ENCODE assay signal across 16 mouse cellular contexts in the genomic region with DNA sequence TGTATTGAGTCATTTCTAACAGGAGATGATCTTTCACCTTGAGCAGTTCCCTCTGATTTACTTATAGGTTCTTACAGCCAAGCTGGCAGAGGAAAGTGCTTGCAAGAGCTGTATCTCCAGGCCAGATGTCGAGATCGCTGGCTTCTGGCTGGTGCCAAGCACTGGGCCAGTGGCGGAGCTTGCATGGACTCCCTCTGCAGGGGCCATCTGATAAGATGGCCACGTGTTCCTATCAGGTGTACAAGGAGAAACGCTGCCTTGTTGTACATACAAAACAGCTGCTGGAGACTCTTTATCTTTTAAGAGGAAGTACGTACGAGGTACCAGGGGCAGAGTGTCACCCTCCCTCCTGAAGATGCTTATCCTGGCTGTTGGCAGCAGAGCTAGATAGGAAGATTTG.
DNase-seq lines count a peak whose midpoint lies in the region; ATAC-seq and TF ChIP-seq lines count a peak whose summit lies in the region.
"Had no signal": no experiment of that assay in that cellular context is flagged by ENCODE, and none has a peak within 500 bp of the region (broad histone marks: within the 10 kb centered on the region; RNA-seq: fewer than 3 reads in every experiment).

No protein-coding gene starts in this region.

- no peak overlapping the region for H3K27ac ChIP-seq in gastrocnemius, adult 2 months
- peak overlapping the region; percentile 76 for H3K27ac ChIP-seq in MEL (ENCODE audit: control insufficient read depth, low read depth, low read length)
- H3K27ac ChIP-seq in intestine, embryonic 16.5 days (ENCODE audit: low read length), result no peak overlapping the region
- H3K27ac ChIP-seq: layer of hippocampus, adult 2 months; neural tube, embryonic 15.5 days; stomach, embryonic 15.5 days had no signal

- DNase-seq in gastrocnemius, adult 2 months, result peak; percentile 22
- DNase-seq in gastrocnemius, postnatal 10 days, result no peak
- peak; percentile 74 for DNase-seq in MEL (ENCODE audit: low read depth, low spot score)
- no peak for DNase-seq in cerebellum, adult 8-10 months
- DNase-seq in kidney, postnatal 10 days, result no peak
- no peak for DNase-seq in embryo, embryonic 9.5 days (ENCODE audit: extremely low spot score)
- DNase-seq: B cell, adult 2 months; cerebellum, adult 11-12 months; gastrocnemius, postnatal 36 days had no signal

- no peak overlapping the region for H3K9ac ChIP-seq in MEL (ENCODE audit: control insufficient read depth, low read depth, low read length, poor library complexity, severe bottlenecking)
- no peak overlapping the region for H3K9ac ChIP-seq in intestine, embryonic 16.5 days (ENCODE audit: low read depth, low read length)
- H3K9ac ChIP-seq: heart, embryonic 12.5 days; neural tube, embryonic 15.5 days; stomach, embryonic 15.5 days had no signal

- no peak overlapping the region for H3K4me3 ChIP-seq in gastrocnemius, adult 2 months
- no peak overlapping the region for H3K4me3 ChIP-seq in MEL (ENCODE audit: control insufficient read depth in 1 of 2, insufficient read depth in 1 of 2, low read depth in 2 of 2, low read length in 2 of 2)
- H3K4me3 ChIP-seq in intestine, embryonic 16.5 days (ENCODE audit: low read length), result no peak overlapping the region
- H3K4me3 ChIP-seq: heart, embryonic 12.5 days; layer of hippocampus, adult 2 months; neural tube, embryonic 15.5 days; stomach, embryonic 15.5 days had no signal

- H3K9me3 ChIP-seq in MEL (replicated peaks; ENCODE audit: insufficient read depth, low read length), result no peaks in the 10 kb centered on the region
- no peaks in the 10 kb centered on the region for H3K9me3 ChIP-seq in intestine, embryonic 16.5 days (ENCODE audit: control insufficient read depth, low read length)
- H3K9me3 ChIP-seq: neural tube, embryonic 15.5 days; stomach, embryonic 15.5 days had no signal

- peaks cover 1 to 14% of the 10 kb centered on the region in 2 experiments; a peak in 2 of 4 replicates for H3K36me3 ChIP-seq in MEL (ENCODE audit: control insufficient read depth in 1 of 2, insufficient read depth in 2 of 2, low read length in 2 of 2)
- H3K36me3 ChIP-seq in intestine, embryonic 16.5 days (ENCODE audit: control insufficient read depth, insufficient read depth, low read length), result 0 out of 2 replicates have a peak, but pooled peaks cover 3% of the 10 kb centered on the region
- H3K36me3 ChIP-seq: stomach, embryonic 15.5 days had no signal

- TF ChIP-seq CTCF in gastrocnemius, adult 2 months (IDR thresholded peaks at IDR 0.05), result no peak
- TF ChIP-seq CTCF in MEL (IDR thresholded peaks at IDR 0.05 in 2 of 3, conservative IDR thresholded peaks at IDR 0.05 in 1 of 3; ENCODE audit: control insufficient read depth in 1 of 3, insufficient read depth in 1 of 3, low read depth in 2 of 3, low read length in 3 of 3, poor library complexity in 1 of 3, severe bottlenecking in 1 of 3), result no peak

- 0 out of 2 replicates have a peak, but pooled peaks have one; percentile 26 for ATAC-seq in intestine, embryonic 16.5 days
- ATAC-seq in megakaryocyte progenitor cell, adult 5-6 weeks (replicated peaks; ENCODE audit: poor library complexity), result peak; percentile 85

- H3K27me3 ChIP-seq in MEL (ENCODE audit: control insufficient read depth in 1 of 2, insufficient read depth in 2 of 2, low read length in 2 of 2), result no peaks in the 10 kb centered on the region
- no peaks in the 10 kb centered on the region for H3K27me3 ChIP-seq in intestine, embryonic 16.5 days (replicated peaks; ENCODE audit: control insufficient read depth, insufficient read depth, low read length)
- H3K27me3 ChIP-seq: heart, embryonic 12.5 days; neural tube, embryonic 15.5 days; stomach, embryonic 15.5 days had no signal

- peak; percentile 48 to 84; a peak in 3 of 4 replicates for TF ChIP-seq EP300 in MEL (IDR thresholded peaks at IDR 0.05; ENCODE audit: low read depth in 1 of 2, low read length in 2 of 2)

- 76% methylated on average over 7 of the region's 7 CpGs for WGBS in intestine, embryonic 16.5 days

- no peak for TF ChIP-seq POLR2A in MEL (IDR thresholded peaks at IDR 0.05; ENCODE audit: control insufficient read depth in 1 of 2, insufficient read depth in 1 of 2, low read depth in 1 of 2, low read length in 2 of 2, poor library complexity in 1 of 2)

- no peak for TF ChIP-seq RAD21 in MEL (IDR thresholded peaks at IDR 0.05; ENCODE audit: low read depth, low read length)

- intact Hi-C loops in gastrocnemius, adult 2 months (cut with DNase I), result no loop called here

- H3K79me2 ChIP-seq in MEL (ENCODE audit: control insufficient read depth, insufficient read depth, low read length, poor library complexity), result no peaks in the 10 kb centered on the region

- H3K4me1 ChIP-seq in MEL (ENCODE audit: control insufficient read depth in 1 of 2, insufficient read depth in 2 of 2, low read length in 2 of 2), result peaks cover 7 to 14% of the 10 kb centered on the region in 2 experiments
- H3K4me1 ChIP-seq in intestine, embryonic 16.5 days (ENCODE audit: control insufficient read depth, insufficient read depth, low read length), result no peaks in the 10 kb centered on the region
- H3K4me1 ChIP-seq: neural tube, embryonic 15.5 days; stomach, embryonic 15.5 days had no signal

- no peak overlapping the region for H3K4me2 ChIP-seq in intestine, embryonic 16.5 days (ENCODE audit: low read depth, low read length)
- H3K4me2 ChIP-seq: heart, embryonic 12.5 days; midbrain, embryonic 11.5 days; neural tube, embryonic 15.5 days; stomach, embryonic 15.5 days had no signal

TF ChIP-seq in MEL, 35 proteins besides CTCF, POLR2A, EP300 and RAD21:
- TF ChIP-seq MYC (IDR thresholded peaks at IDR 0.05; ENCODE audit: low read depth, low read length) (peak; percentile 74), MYB (IDR thresholded peaks at IDR 0.05; ENCODE audit: low read depth, low read length) (no peak), MAZ (IDR thresholded peaks at IDR 0.05; ENCODE audit: low read depth, low read length) (peak; percentile 40; the same call in 1 of the 2 replicates), GATA1 (IDR thresholded peaks at IDR 0.05; ENCODE audit: low read depth, low read length) (peak; percentile 92), NELFE (IDR thresholded peaks at IDR 0.05; ENCODE audit: low read depth, low read length) (no peak), MAFK (IDR thresholded peaks at IDR 0.05; ENCODE audit: borderline replicate concordance, low read depth, low read length) (no peak), TCF12 (IDR thresholded peaks at IDR 0.05; ENCODE audit: low read depth, low read length) (peak; percentile 88), POLR2AphosphoS2 (IDR thresholded peaks at IDR 0.05; ENCODE audit: low read length) (no peak), USF2 (IDR thresholded peaks at IDR 0.05; ENCODE audit: borderline replicate concordance in 1 of 2, insufficient read depth in 1 of 2, low read depth in 1 of 2, low read length in 2 of 2) (peak in 1 of 2 experiments; percentile 74; a peak in 2 of 4 replicates), USF1 (IDR thresholded peaks at IDR 0.05; ENCODE audit: low read depth, low read length) (peak; percentile 96), UBTF (IDR thresholded peaks at IDR 0.05; ENCODE audit: borderline replicate concordance, insufficient read depth, low read depth, low read length) (no peak), ELF1 (IDR thresholded peaks at IDR 0.05; ENCODE audit: low read depth, low read length) (peak; percentile 34; the same call in 1 of the 2 replicates), BHLHE40 (IDR thresholded peaks at IDR 0.05; ENCODE audit: borderline replicate concordance, low read depth, low read length) (peak; percentile 73; the same call in 1 of the 2 replicates), POLR2AphosphoS5 (IDR thresholded peaks at IDR 0.05; ENCODE audit: borderline replicate concordance, low read depth, low read length) (no peak), NRF1 (IDR thresholded peaks at IDR 0.05; ENCODE audit: insufficient read depth, low read depth, low read length, poor library complexity, severe bottlenecking) (no peak), JUND (IDR thresholded peaks at IDR 0.05; ENCODE audit: low read depth, low read length) (no peak), MAX (IDR thresholded peaks at IDR 0.05; ENCODE audit: low read length) (peak; percentile 94), ZNF384 (IDR thresholded peaks at IDR 0.05; ENCODE audit: low read depth, low read length) (no peak), KAT2A (conservative IDR thresholded peaks at IDR 0.05; ENCODE audit: low read depth, low read length) (no peak), RCOR1 (IDR thresholded peaks at IDR 0.05; ENCODE audit: low read depth, low read length) (peak; percentile 28; the same call in 1 of the 2 replicates), TBP (IDR thresholded peaks at IDR 0.05; ENCODE audit: low read depth, low read length) (no peak), HCFC1 (IDR thresholded peaks at IDR 0.05; ENCODE audit: low read depth, low read length) (peak; percentile 26; the same call in 1 of the 2 replicates), CHD2 (IDR thresholded peaks at IDR 0.05; ENCODE audit: low read length) (no peak), ZMIZ1 (IDR thresholded peaks at IDR 0.05; ENCODE audit: low read depth, low read length) (no peak), SIN3A (IDR thresholded peaks at IDR 0.05; ENCODE audit: low read length) (peak; percentile 82), CHD1 (IDR thresholded peaks at IDR 0.05; ENCODE audit: low read depth, low read length) (no peak), E2F4 (IDR thresholded peaks at IDR 0.05; ENCODE audit: borderline replicate concordance, low read depth, low read length) (no peak), GABPA (IDR thresholded peaks at IDR 0.05; ENCODE audit: low read depth, low read length) (no peak), ZC3H11A (IDR thresholded peaks at IDR 0.05; ENCODE audit: low read depth, low read length) (no peak), SMC3 (IDR thresholded peaks at IDR 0.05; ENCODE audit: low read depth, low read length) (no peak), MEF2A (IDR thresholded peaks at IDR 0.05; ENCODE audit: extremely low read depth, insufficient replicate concordance, low read depth, low read length, poor library complexity, severe bottlenecking) (no peak), MXI1 (IDR thresholded peaks at IDR 0.05; ENCODE audit: low read depth, low read length) (peak; percentile 89), ETS1 (IDR thresholded peaks at IDR 0.05; ENCODE audit: low read depth, low read length) (peak; percentile 99), TAL1 (IDR thresholded peaks at IDR 0.05; ENCODE audit: low read length) (no peak)

Comparison
In these comparisons a context has a peak if more than half of its experiments do, and no peak if none do; other contexts are left out.
1. DNase-seq: peak in gastrocnemius, adult 2 months (single experiment) and MEL (single experiment); none in gastrocnemius, postnatal 10 days (single experiment), cerebellum, adult 8-10 months (single experiment), kidney, postnatal 10 days (single experiment) and embryo, embryonic 9.5 days (single experiment).